Mouse (Mus musculus): ENCODE results near the gene Dgat2. TPM values are rescaled to one million over a fixed set of nuclear protein-coding genes. Genes with fewer than 3 reads are reported as not detected.

Dgat2 gene
- polyA plus RNA-seq, 1 experiment from 2014 or later = 12.6 TPM

- Histone ChIP-seq H3K27me3 (no peaks in the 10 kb centered on the region), H3K36me3 (no peaks in the 10 kb centered on the region), H3K4me2 (no peak overlapping the region), H3K9ac (no peak overlapping the region), H3K4me1 (replicated peaks) (peaks cover 14% of the 10 kb centered on the region), H3K9me3 (no peaks in the 10 kb centered on the region), H3K27ac (no peak overlapping the region), H3K4me3 (no peak overlapping the region)
- 68% methylated on average over 2 of the region's 2 CpGs for WGBS
- ATAC-seq (ENCODE audit: low FRiP score) = no peak
Measured at GRCm38 (mm10) chr7:99213686-99214085, 31.2 kb upstream of the Dgat2 start.

- no peaks in the 10 kb centered on the region for H3K9me3 ChIP-seq
- H3K4me1 ChIP-seq (replicated peaks) = peaks cover 13% of the 10 kb centered on the region
- WGBS = 90% methylated on average over 1 of the region's 1 CpGs
- no peak overlapping the region for H3K9ac ChIP-seq
- no peaks in the 10 kb centered on the region for H3K36me3 ChIP-seq
- H3K27me3 ChIP-seq = no peaks in the 10 kb centered on the region
- no peak for ATAC-seq (ENCODE audit: low FRiP score)
- H3K4me3 ChIP-seq = no peak overlapping the region
- H3K27ac ChIP-seq = no peak overlapping the region
- H3K4me2 ChIP-seq = no peak overlapping the region
Measured at GRCm38 (mm10) chr7:99213056-99213455, 30.5 kb upstream of the Dgat2 start.

- no peaks in the 10 kb centered on the region for H3K27me3 ChIP-seq
- ATAC-seq (ENCODE audit: low FRiP score) = no peak
- H3K4me3 ChIP-seq = no peak overlapping the region
- H3K4me1 ChIP-seq (replicated peaks) = no peaks in the 10 kb centered on the region
- WGBS = 96% methylated on average over 4 of the region's 4 CpGs
- no peak overlapping the region for H3K9ac ChIP-seq
- no peak overlapping the region for H3K27ac ChIP-seq
- no peaks in the 10 kb centered on the region for H3K36me3 ChIP-seq
- H3K9me3 ChIP-seq = no peaks in the 10 kb centered on the region
- no peak overlapping the region for H3K4me2 ChIP-seq
Measured at GRCm38 (mm10) chr7:99208704-99209103, 26.2 kb upstream of the Dgat2 start.

- no peaks in the 10 kb centered on the region for H3K9me3 ChIP-seq
- WGBS = 82% methylated on average over 7 of the region's 7 CpGs
- no peaks in the 10 kb centered on the region for H3K27me3 ChIP-seq
- no peak overlapping the region for H3K9ac ChIP-seq
- H3K4me3 ChIP-seq = no peak overlapping the region
- no peaks in the 10 kb centered on the region for H3K36me3 ChIP-seq
- H3K4me2 ChIP-seq = no peak overlapping the region
- no peak overlapping the region for H3K27ac ChIP-seq
- no peaks in the 10 kb centered on the region for H3K4me1 ChIP-seq (replicated peaks)
- ATAC-seq (ENCODE audit: low FRiP score) = no peak
Measured at GRCm38 (mm10) chr7:99206364-99206763, 23.8 kb upstream of the Dgat2 start.

- H3K27ac ChIP-seq = no peak overlapping the region
- no peak overlapping the region for H3K4me2 ChIP-seq
- no peaks in the 10 kb centered on the region for H3K4me1 ChIP-seq (replicated peaks)
- no peaks in the 10 kb centered on the region for H3K27me3 ChIP-seq
- no peak for ATAC-seq (ENCODE audit: low FRiP score)
- 89% methylated on average over 7 of the region's 7 CpGs for WGBS
- no peaks in the 10 kb centered on the region for H3K9me3 ChIP-seq
- no peaks in the 10 kb centered on the region for H3K36me3 ChIP-seq
- no peak overlapping the region for H3K9ac ChIP-seq
- no peak overlapping the region for H3K4me3 ChIP-seq
Measured at GRCm38 (mm10) chr7:99202163-99202562, 19.6 kb upstream of the Dgat2 start.

GRCm38 (mm10) chr7:99200290-99200689, 17.8 kb upstream of the Dgat2 start:
- H3K4me2 ChIP-seq = no peak overlapping the region
- no peaks in the 10 kb centered on the region for H3K36me3 ChIP-seq
- H3K9ac ChIP-seq = no peak overlapping the region
- H3K4me3 ChIP-seq = no peak overlapping the region
- H3K27me3 ChIP-seq = no peaks in the 10 kb centered on the region
- H3K27ac ChIP-seq = no peak overlapping the region
- 60% methylated on average over 4 of the region's 4 CpGs for WGBS
- ATAC-seq (ENCODE audit: low FRiP score) = no peak
- H3K4me1 ChIP-seq (replicated peaks) = no peaks in the 10 kb centered on the region
- H3K9me3 ChIP-seq = no peaks in the 10 kb centered on the region

- Histone ChIP-seq H3K4me1 (replicated peaks) (no peaks in the 10 kb centered on the region), H3K4me2 (no peak overlapping the region), H3K9ac (no peak overlapping the region), H3K27ac (no peak overlapping the region), H3K4me3 (no peak overlapping the region), H3K36me3 (no peaks in the 10 kb centered on the region), H3K27me3 (no peaks in the 10 kb centered on the region), H3K9me3 (no peaks in the 10 kb centered on the region)
- ATAC-seq (ENCODE audit: low FRiP score) = no peak
- 87% methylated on average over 9 of the region's 9 CpGs for WGBS
Measured at GRCm38 (mm10) chr7:99199451-99200175, 17.1 kb upstream of the Dgat2 start.

- ATAC-seq (ENCODE audit: low FRiP score) = no peak
- no peaks in the 10 kb centered on the region for H3K27me3 ChIP-seq
- no peak overlapping the region for H3K9ac ChIP-seq
- H3K27ac ChIP-seq = no peak overlapping the region
- H3K4me2 ChIP-seq = no peak overlapping the region
- H3K4me1 ChIP-seq (replicated peaks) = no peaks in the 10 kb centered on the region
- no peaks in the 10 kb centered on the region for H3K36me3 ChIP-seq
- WGBS = 88% methylated on average over 2 of the region's 2 CpGs
- H3K4me3 ChIP-seq = no peak overlapping the region
- no peaks in the 10 kb centered on the region for H3K9me3 ChIP-seq
Measured at GRCm38 (mm10) chr7:99198811-99199210, 16.3 kb upstream of the Dgat2 start.

- no peaks in the 10 kb centered on the region for H3K27me3 ChIP-seq
- H3K9ac ChIP-seq = no peak overlapping the region
- H3K36me3 ChIP-seq = no peaks in the 10 kb centered on the region
- no peak overlapping the region for H3K4me2 ChIP-seq
- no peak for ATAC-seq (ENCODE audit: low FRiP score)
- no peak overlapping the region for H3K27ac ChIP-seq
- no peaks in the 10 kb centered on the region for H3K9me3 ChIP-seq
- WGBS = 66% methylated on average over 2 of the region's 2 CpGs
- H3K4me3 ChIP-seq = no peak overlapping the region
- no peaks in the 10 kb centered on the region for H3K4me1 ChIP-seq (replicated peaks)
Measured at GRCm38 (mm10) chr7:99194511-99194910, 12.0 kb upstream of the Dgat2 start.

- H3K27me3 ChIP-seq = no peaks in the 10 kb centered on the region
- no peak overlapping the region for H3K9ac ChIP-seq
- H3K4me1 ChIP-seq (replicated peaks) = no peaks in the 10 kb centered on the region
- no peak overlapping the region for H3K4me3 ChIP-seq
- no peaks in the 10 kb centered on the region for H3K36me3 ChIP-seq
- no peaks in the 10 kb centered on the region for H3K9me3 ChIP-seq
- no peak overlapping the region for H3K4me2 ChIP-seq
- 91% methylated on average over 4 of the region's 4 CpGs for WGBS
- no peak for ATAC-seq (ENCODE audit: low FRiP score)
- no peak overlapping the region for H3K27ac ChIP-seq
Measured at GRCm38 (mm10) chr7:99193926-99194325, 11.4 kb upstream of the Dgat2 start.

- H3K36me3 ChIP-seq = no peaks in the 10 kb centered on the region
- H3K27me3 ChIP-seq = peaks cover 3% of the 10 kb centered on the region; the same call in 1 of the 2 replicates
- ATAC-seq (ENCODE audit: low FRiP score) = no peak
- no peaks in the 10 kb centered on the region for H3K4me1 ChIP-seq (replicated peaks)
- no peak overlapping the region for H3K27ac ChIP-seq
- no peak overlapping the region for H3K4me3 ChIP-seq
- H3K9me3 ChIP-seq = no peaks in the 10 kb centered on the region
- H3K9ac ChIP-seq = no peak overlapping the region
- H3K4me2 ChIP-seq = no peak overlapping the region
Measured at GRCm38 (mm10) chr7:99191411-99191810, 8.9 kb upstream of the Dgat2 start.

GRCm38 (mm10) chr7:99189885-99190284, 7.4 kb upstream of the Dgat2 start:
- H3K4me3 ChIP-seq = no peak overlapping the region
- no peaks in the 10 kb centered on the region for H3K4me1 ChIP-seq (replicated peaks)
- H3K9me3 ChIP-seq = no peaks in the 10 kb centered on the region
- H3K27me3 ChIP-seq = peaks cover 9% of the 10 kb centered on the region
- no peak overlapping the region for H3K27ac ChIP-seq
- WGBS = 83% methylated on average over 5 of the region's 5 CpGs
- no peak overlapping the region for H3K4me2 ChIP-seq
- no peak overlapping the region for H3K9ac ChIP-seq
- no peaks in the 10 kb centered on the region for H3K36me3 ChIP-seq
- no peak for ATAC-seq (ENCODE audit: low FRiP score)

- no peak for ATAC-seq (ENCODE audit: low FRiP score)
- no peak overlapping the region for H3K27ac ChIP-seq
- no peak overlapping the region for H3K4me3 ChIP-seq
- H3K36me3 ChIP-seq = no peaks in the 10 kb centered on the region
- H3K9ac ChIP-seq = no peak overlapping the region
- no peaks in the 10 kb centered on the region for H3K9me3 ChIP-seq
- 0 out of 2 replicates have a peak, but pooled peaks cover under 1% of the 10 kb centered on the region for H3K4me1 ChIP-seq (replicated peaks)
- WGBS = 84% methylated on average over 6 of the region's 6 CpGs
- peaks cover 17% of the 10 kb centered on the region for H3K27me3 ChIP-seq
- H3K4me2 ChIP-seq = no peak overlapping the region
Measured at GRCm38 (mm10) chr7:99188630-99189029, 6.1 kb upstream of the Dgat2 start.

Measured in hindbrain, embryonic 13.5 days (tissue).